Mouse (Mus musculus) splenic B cell, adult 2 months (primary cell): ENCODE data around the gene Hmcn1.

Experiments
- DNase-seq: peaks from one replicate; pipeline ENCODE4 v3.0.0-alpha.2; 2011; ENCODE audit warnings: low read depth, low spot score
- H3K27me3 ChIP-seq: 2 replicates; pipeline ENCODE4 v1.6.1; 2012; ENCODE audit warnings: mild to moderate bottlenecking, low read length, moderate library complexity, mixed read lengths; ENCODE audit not compliant: control insufficient read depth, poor library complexity, insufficient read depth, severe bottlenecking
- H3K36me3 ChIP-seq: 2 replicates; pipeline ENCODE4 v1.6.1; 2012; ENCODE audit warnings: mild to moderate bottlenecking, low read length, moderate library complexity, mixed read lengths; ENCODE audit not compliant: control insufficient read depth, poor library complexity, insufficient read depth, severe bottlenecking

Hmcn1 gene

GRCm38 (mm10) chr1:150631035-150631855 lies 362.0 kb downstream of the Hmcn1 start:
- no peaks in the 10 kb centered on the region for H3K27me3 ChIP-seq
- no peak for DNase-seq
- H3K36me3 ChIP-seq: no peaks in the 10 kb centered on the region

GRCm38 (mm10) chr1:150623226-150623625 lies 370.0 kb downstream of the Hmcn1 start:
- H3K27me3 ChIP-seq: no peaks in the 10 kb centered on the region
- no peak for DNase-seq

GRCm38 (mm10) chr1:150610539-150610938 lies 382.7 kb downstream of the Hmcn1 start:
- H3K36me3 ChIP-seq: no peaks in the 10 kb centered on the region
- no peak for DNase-seq
- no peaks in the 10 kb centered on the region for H3K27me3 ChIP-seq

More at GRCm38 (mm10) chr1:150623226-150623625, 370.0 kb downstream of the Hmcn1 start:
- H3K36me3 ChIP-seq: no peaks in the 10 kb centered on the region

- H3K36me3 ChIP-seq: no peaks in the 10 kb centered on the region
- DNase-seq: no peak
These were observed 387.1 kb downstream of the Hmcn1 start for GRCm38 (mm10) chr1:150606173-150606572.

GRCm38 (mm10) chr1:150593614-150594013 lies 399.6 kb downstream of the Hmcn1 start:
- DNase-seq: no peak
- no peaks in the 10 kb centered on the region for H3K36me3 ChIP-seq
- no peaks in the 10 kb centered on the region for H3K27me3 ChIP-seq

More at GRCm38 (mm10) chr1:150606173-150606572, 387.1 kb downstream of the Hmcn1 start:
- no peaks in the 10 kb centered on the region for H3K27me3 ChIP-seq

GRCm38 (mm10) chr1:150591253-150591652 lies 402.0 kb downstream of the Hmcn1 start:
- peak; percentile 26 for DNase-seq
- H3K36me3 ChIP-seq: no peaks in the 10 kb centered on the region
- no peaks in the 10 kb centered on the region for H3K27me3 ChIP-seq

GRCm38 (mm10) chr1:150587410-150587809 lies 405.8 kb downstream of the Hmcn1 start:
- H3K36me3 ChIP-seq: no peaks in the 10 kb centered on the region
- DNase-seq: no peak
- no peaks in the 10 kb centered on the region for H3K27me3 ChIP-seq

GRCm38 (mm10) chr1:150584477-150584876 lies 408.8 kb downstream of the Hmcn1 start:
- no peaks in the 10 kb centered on the region for H3K27me3 ChIP-seq
- H3K36me3 ChIP-seq: no peaks in the 10 kb centered on the region
- no peak for DNase-seq

GRCm38 (mm10) chr1:150583734-150584133 lies 409.5 kb downstream of the Hmcn1 start:
- DNase-seq: no peak
- Histone ChIP-seq H3K27me3 (no peaks in the 10 kb centered on the region), H3K36me3 (no peaks in the 10 kb centered on the region)

- DNase-seq: no peak
- H3K27me3 ChIP-seq: no peaks in the 10 kb centered on the region
These were observed 412.7 kb downstream of the Hmcn1 start for GRCm38 (mm10) chr1:150580561-150580960.

GRCm38 (mm10) chr1:150573407-150573806 lies 419.8 kb downstream of the Hmcn1 start:
- DNase-seq: no peak
- Histone ChIP-seq H3K27me3 (no peaks in the 10 kb centered on the region), H3K36me3 (no peaks in the 10 kb centered on the region)

More at GRCm38 (mm10) chr1:150580561-150580960, 412.7 kb downstream of the Hmcn1 start:
- H3K36me3 ChIP-seq: no peaks in the 10 kb centered on the region

GRCm38 (mm10) chr1:150570562-150571156 lies 422.6 kb downstream of the Hmcn1 start:
- Histone ChIP-seq H3K36me3 (no peaks in the 10 kb centered on the region), H3K27me3 (no peaks in the 10 kb centered on the region)
- DNase-seq: no peak

GRCm38 (mm10) chr1:150569820-150570543 lies 423.3 kb downstream of the Hmcn1 start:
- no peaks in the 10 kb centered on the region for H3K27me3 ChIP-seq
- no peaks in the 10 kb centered on the region for H3K36me3 ChIP-seq
- DNase-seq: no peak

- DNase-seq: no peak
- no peaks in the 10 kb centered on the region for H3K27me3 ChIP-seq
- no peaks in the 10 kb centered on the region for H3K36me3 ChIP-seq
These were observed 426.9 kb downstream of the Hmcn1 start for GRCm38 (mm10) chr1:150566287-150566686.

- no peaks in the 10 kb centered on the region for H3K27me3 ChIP-seq
- DNase-seq: no peak
- no peaks in the 10 kb centered on the region for H3K36me3 ChIP-seq
These were observed 436.6 kb downstream of the Hmcn1 start for GRCm38 (mm10) chr1:150556621-150557020.
